In genomic region chr19:56679992-56680391, GRCm38 (mm10) we compare ENCODE assay signal across 13 mouse cellular contexts. TPM values are rescaled to one million over a fixed set of nuclear protein-coding genes. Genes with fewer than 3 reads are reported as not detected.
DNase-seq lines count a peak whose midpoint lies in the region; ATAC-seq and TF ChIP-seq lines count a peak whose summit lies in the region.
"Had no signal": no experiment of that assay in that cellular context is flagged by ENCODE, and none has a peak within 500 bp of the region (broad histone marks: within the 10 kb centered on the region; RNA-seq: fewer than 3 reads in every experiment).

No protein-coding gene starts in this region.

- ATAC-seq in kidney, embryonic 16.5 days (ENCODE audit: low FRiP score, low TSS enrichment) = no peak
- ATAC-seq in heart, embryonic 11.5 days (replicated peaks; ENCODE audit: insufficient number of reproducible peaks, low FRiP score, low TSS enrichment) = no peak

- no peaks in the 10 kb centered on the region for H3K27me3 ChIP-seq in kidney, embryonic 16.5 days (ENCODE audit: insufficient read depth, low read length)
- no peaks in the 10 kb centered on the region for H3K27me3 ChIP-seq in heart, embryonic 11.5 days (ENCODE audit: control insufficient read depth, insufficient read depth, low read length)
- H3K27me3 ChIP-seq: liver, embryonic 15.5 days; midbrain, embryonic 12.5 days had no signal

- no peak for TF ChIP-seq POLR2A in lung, adult 2 months (IDR thresholded peaks at IDR 0.05; ENCODE audit: borderline replicate concordance, extremely low read depth, low read depth, low read length)

- DNase-seq in kidney, postnatal 36 days = peak; percentile 18 to 24
- peak; percentile 62 to 80 for DNase-seq in heart, adult 18-20 months
- peak; percentile 33 for DNase-seq in heart, postnatal 25 days (ENCODE audit: low spot score)
- no peak for DNase-seq in frontal cortex, postnatal 10 days (ENCODE audit: low spot score in 2 of 2)
- no peak for DNase-seq in lung, adult 2 months
- DNase-seq: kidney, postnatal 25 days; lung, postnatal 36 days; retina, postnatal 1 day had no signal

- peaks cover 24% of the 10 kb centered on the region for H3K4me1 ChIP-seq in kidney, embryonic 16.5 days (ENCODE audit: insufficient read depth, low read length)
- peaks cover 27% of the 10 kb centered on the region for H3K4me1 ChIP-seq in heart, embryonic 11.5 days (ENCODE audit: control insufficient read depth, insufficient read depth, low read length)
- peaks cover 5% of the 10 kb centered on the region; the same call in 1 of the 2 replicates for H3K4me1 ChIP-seq in lung, adult 2 months (ENCODE audit: control insufficient read depth, insufficient read depth, low read length)
- H3K4me1 ChIP-seq: midbrain, embryonic 12.5 days had no signal

- no peak overlapping the region for H3K4me3 ChIP-seq in kidney, embryonic 16.5 days (ENCODE audit: low read length)
- no peak overlapping the region for H3K4me3 ChIP-seq in heart, embryonic 11.5 days (ENCODE audit: low read depth, low read length)
- no peak overlapping the region for H3K4me3 ChIP-seq in lung, adult 2 months (replicated peaks; ENCODE audit: extremely low read depth, low read depth, low read length)
- H3K4me3 ChIP-seq: liver, embryonic 15.5 days; midbrain, embryonic 12.5 days; myocyte had no signal

- intact Hi-C loops in heart, postnatal 25 days (cut with DNase I) = loop anchor here (5.0 kb wide), 1 partner anchor 48 kb away; no protein-coding TSS in a partner anchor

- no peak overlapping the region for H3K27ac ChIP-seq in kidney, embryonic 16.5 days (ENCODE audit: low read length)
- H3K27ac ChIP-seq in heart, embryonic 11.5 days (ENCODE audit: low read depth, low read length) = peak overlapping the region; percentile 5; the same call in 1 of the 2 replicates
- H3K27ac ChIP-seq: liver, embryonic 15.5 days; midbrain, embryonic 12.5 days had no signal

- no peak overlapping the region for H3K9ac ChIP-seq in kidney, embryonic 16.5 days (replicated peaks; ENCODE audit: low read length)
- no peak overlapping the region for H3K9ac ChIP-seq in heart, embryonic 11.5 days (ENCODE audit: low read depth, low read length)
- H3K9ac ChIP-seq: liver, embryonic 15.5 days; midbrain, embryonic 12.5 days had no signal

- WGBS in kidney, embryonic 16.5 days = 76% methylated on average over 7 of the region's 7 CpGs
- 48% methylated on average over 7 of the region's 7 CpGs for WGBS in heart, embryonic 11.5 days (ENCODE audit: insufficient replicate concordance)
- 69% methylated on average over 7 of the region's 7 CpGs for WGBS in lung, adult 2 months

- H3K9me3 ChIP-seq in kidney, embryonic 16.5 days (ENCODE audit: low read length) = no peaks in the 10 kb centered on the region
- H3K9me3 ChIP-seq in heart, embryonic 11.5 days (replicated peaks; ENCODE audit: control insufficient read depth, low read length) = no peaks in the 10 kb centered on the region
- H3K9me3 ChIP-seq: liver, embryonic 15.5 days; midbrain, embryonic 12.5 days had no signal

- no peak overlapping the region for H3K4me2 ChIP-seq in kidney, embryonic 16.5 days (replicated peaks; ENCODE audit: low read depth, low read length)
- H3K4me2 ChIP-seq in heart, embryonic 11.5 days = no peak overlapping the region
- H3K4me2 ChIP-seq: liver, embryonic 15.5 days; midbrain, embryonic 12.5 days had no signal

- TF ChIP-seq CTCF in lung, adult 2 months (IDR thresholded peaks at IDR 0.05; ENCODE audit: insufficient read depth, low read length) = no peak

- no peaks in the 10 kb centered on the region for H3K36me3 ChIP-seq in kidney, embryonic 16.5 days (ENCODE audit: insufficient read depth, low read length)
- H3K36me3 ChIP-seq in heart, embryonic 11.5 days (ENCODE audit: control insufficient read depth, insufficient read depth, low read length) = no peaks in the 10 kb centered on the region
- H3K36me3 ChIP-seq: liver, embryonic 15.5 days; midbrain, embryonic 12.5 days had no signal

RNA-seq across cellular contexts. Expression of gene Adrb1, which starts 42.0 kb away (rescaled TPM):
- polyA plus RNA-seq in kidney, embryonic 16.5 days (2015; fragmentation: Nextera tagmentation; extraction: Ambion mirVana) = 0.06 and 0.21 TPM in 2 replicates
- total RNA-seq in heart, adult 18-20 months (2021) = 10 to 100 TPM; 15.6 to 15.8 TPM
- polyA plus RNA-seq in heart, embryonic 11.5 days (2014; fragmentation: Nextera tagmentation; extraction: Ambion mirVana) = 1.5 and 1.8 TPM in 2 replicates
- 10 to 100 TPM; 24.3 to 30.9 TPM for total RNA-seq in heart, postnatal 25 days (2021)
- polyA plus RNA-seq in lung, adult 2 months (2012; rRNA removed) = 81.9 and 120 TPM in 2 replicates

Comparison
In these comparisons a context has a peak if more than half of its experiments do, and no peak if none do; other contexts are left out.
1. DNase-seq: peak in kidney, postnatal 36 days (2 of 2), heart, adult 18-20 months (2 of 2) and heart, postnatal 25 days (single experiment); none in frontal cortex, postnatal 10 days (0 of 2) and lung, adult 2 months (single experiment).
2. RNA of gene Adrb1, which starts 42.0 kb away (polyA plus RNA-seq): 81.9 to 120 TPM in lung, adult 2 months; 1.5 to 1.8 TPM in heart, embryonic 11.5 days and 0.06 to 0.21 TPM in kidney, embryonic 16.5 days; every median in the first group is over 10 times any median in the second.